Mouse (Mus musculus) macrophage (primary cell): Measurements from ENCODE around the gene Ccdc60. TPM values are rescaled to one million over a fixed set of nuclear protein-coding genes. Genes with fewer than 3 reads are reported as not detected.

ENCODE experiments used
- H3K27ac ChIP-seq: fragments of 350-480 bp; formaldehyde crosslinking; 2 replicates; pipeline ENCODE4 v1.9.0; 2021
- H3K36me3 ChIP-seq: fragments of 350-480 bp; formaldehyde crosslinking; 2 replicates; pipeline ENCODE4 v1.9.0; 2021; ENCODE audit errors: inconsistent target
- H3K4me3 ChIP-seq: fragments of 350-480 bp; formaldehyde crosslinking; 2 replicates; pipeline ENCODE4 v1.9.0; 2021; ENCODE audit errors: inconsistent target
- H3K79me2 ChIP-seq: fragments of 350-480 bp; formaldehyde crosslinking; 2 replicates; pipeline ENCODE4 v1.9.0; 2021; ENCODE audit errors: inconsistent target
- WGBS: methylation state at CpG from one replicate; pipeline ENCODE4 v1.1.7; 2026; ENCODE audit warnings: inconsistent platforms; ENCODE audit not compliant: missing documents; 5-methylcytosine and 5-hydroxymethylcytosine counted together
- polyA plus RNA-seq: library from polyadenylated mRNA; stranded (reverse); fragments of 250-400 nt; gene quantifications from 3 replicates; pipeline ENCODE4 v1.2.4, GENCODE M21; 2018; ENCODE audit warnings: inconsistent platforms

Gene Ccdc60
- polyA plus RNA-seq, 1 experiment from 2014 or later, result not detected

GRCm38 (mm10) chr5:116252186-116252585, 36.6 kb downstream of the Ccdc60 start:
- no peaks in the 10 kb centered on the region for H3K36me3 ChIP-seq
- H3K27ac ChIP-seq, result no peak overlapping the region
- H3K79me2 ChIP-seq, result no peaks in the 10 kb centered on the region
- WGBS, result 89% methylated on average over 6 of the region's 6 CpGs
- H3K4me3 ChIP-seq, result no peak overlapping the region

DNA sequence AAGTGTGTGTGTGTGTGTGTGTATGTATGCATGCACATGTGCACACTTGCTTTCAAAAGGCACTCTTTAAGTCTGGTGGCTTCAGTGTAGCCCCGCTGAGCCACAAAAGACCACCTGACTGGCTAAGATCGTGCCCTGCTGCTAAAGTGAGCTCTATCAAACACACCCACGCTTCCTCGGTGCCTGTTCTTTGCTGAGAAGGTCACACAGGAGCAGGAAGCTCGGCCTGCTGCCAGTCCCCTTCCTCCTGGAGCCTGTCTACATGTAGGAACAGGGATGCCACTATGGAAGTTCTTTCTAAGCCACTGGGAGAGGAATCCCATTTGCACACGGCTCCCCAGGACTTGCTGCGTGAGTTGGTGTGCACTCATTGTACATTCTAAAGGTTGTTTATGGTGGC, 42.1 kb downstream of the Ccdc60 start:
- H3K36me3 ChIP-seq, result no peaks in the 10 kb centered on the region
- no peaks in the 10 kb centered on the region for H3K79me2 ChIP-seq
- no peak overlapping the region for H3K27ac ChIP-seq
- H3K4me3 ChIP-seq, result no peak overlapping the region
- 89% methylated on average over 7 of the region's 7 CpGs for WGBS

DNA sequence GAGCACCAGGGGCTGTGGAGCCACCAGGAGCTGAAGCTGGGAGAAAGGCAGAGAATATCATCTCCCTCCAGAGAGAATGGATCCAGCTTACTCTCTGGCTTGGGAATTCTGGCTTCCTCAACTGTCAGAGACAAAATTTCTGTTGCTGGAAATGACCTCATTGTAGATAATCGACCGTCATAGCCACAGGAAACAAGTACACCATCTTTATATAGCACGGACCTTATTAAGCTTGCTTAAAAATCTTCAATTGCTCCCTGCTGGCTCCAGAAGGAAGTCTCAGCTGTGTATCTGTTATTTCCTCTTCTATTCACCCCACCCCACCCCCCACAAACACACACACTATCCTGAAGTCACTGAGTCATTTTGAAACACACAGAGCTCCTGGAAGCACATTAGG, 44.3 kb downstream of the Ccdc60 start:
- no peak overlapping the region for H3K27ac ChIP-seq
- H3K79me2 ChIP-seq, result no peaks in the 10 kb centered on the region
- H3K4me3 ChIP-seq, result no peak overlapping the region
- WGBS, result 51% methylated on average over 3 of the region's 3 CpGs
- H3K36me3 ChIP-seq, result no peaks in the 10 kb centered on the region

DNA sequence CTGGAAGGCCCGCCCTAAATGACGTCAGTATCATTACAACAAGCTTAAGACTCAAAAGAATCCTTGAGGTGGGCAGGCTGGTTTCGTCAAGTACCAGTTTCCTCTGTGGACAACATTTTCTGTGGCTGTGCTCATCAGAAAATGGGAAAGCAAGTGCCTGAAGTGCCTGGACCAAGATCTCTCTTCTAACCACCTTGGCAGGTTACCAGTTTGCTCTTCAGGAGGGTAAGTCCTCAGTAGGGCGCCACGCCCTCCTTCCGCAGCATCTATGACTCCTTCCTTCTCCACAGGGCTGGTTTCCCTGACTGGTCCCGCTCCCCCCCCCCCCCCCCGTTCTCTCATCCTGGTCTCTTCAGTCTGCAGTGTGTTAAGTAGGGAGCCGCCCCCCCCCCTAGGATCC, 45.2 kb downstream of the Ccdc60 start:
- 93% methylated on average over 6 of the region's 9 CpGs for WGBS
- H3K36me3 ChIP-seq, result no peaks in the 10 kb centered on the region

GRCm38 (mm10) chr5:116231841-116232643, 56.7 kb downstream of the Ccdc60 start:
- Histone ChIP-seq H3K4me3 (no peak overlapping the region), H3K27ac (no peak overlapping the region), H3K36me3 (no peaks in the 10 kb centered on the region), H3K79me2 (no peaks in the 10 kb centered on the region)
- 37% methylated on average over 19 of the region's 19 CpGs for WGBS

More for the DNA sequence above, 45.2 kb downstream of the Ccdc60 start:
- Histone ChIP-seq H3K27ac (no peak overlapping the region), H3K79me2 (no peaks in the 10 kb centered on the region), H3K4me3 (no peak overlapping the region)

DNA sequence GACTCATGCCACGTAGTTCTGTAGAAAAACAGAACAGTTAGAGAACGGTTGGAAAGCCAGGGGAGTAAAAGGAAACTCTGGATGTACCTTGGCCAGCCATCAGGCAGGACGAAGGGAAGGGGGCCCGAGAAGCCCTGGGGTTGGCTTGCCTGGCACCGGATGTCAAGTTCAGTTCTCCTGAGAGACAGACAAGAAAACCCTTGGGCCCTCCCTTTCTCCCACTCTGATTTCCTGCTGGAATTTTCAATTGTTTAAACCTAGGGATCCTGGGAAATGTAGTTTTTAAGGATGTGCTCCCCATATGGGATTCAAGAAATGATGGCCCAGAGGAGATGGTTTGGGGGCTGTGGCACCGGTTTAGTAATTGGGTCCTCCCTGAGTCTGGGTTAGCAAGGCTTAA, 60.4 kb downstream of the Ccdc60 start:
- Histone ChIP-seq H3K27ac (no peak overlapping the region), H3K79me2 (no peaks in the 10 kb centered on the region), H3K36me3 (no peaks in the 10 kb centered on the region), H3K4me3 (no peak overlapping the region)
- 94% methylated on average over 6 of the region's 6 CpGs for WGBS

DNA sequence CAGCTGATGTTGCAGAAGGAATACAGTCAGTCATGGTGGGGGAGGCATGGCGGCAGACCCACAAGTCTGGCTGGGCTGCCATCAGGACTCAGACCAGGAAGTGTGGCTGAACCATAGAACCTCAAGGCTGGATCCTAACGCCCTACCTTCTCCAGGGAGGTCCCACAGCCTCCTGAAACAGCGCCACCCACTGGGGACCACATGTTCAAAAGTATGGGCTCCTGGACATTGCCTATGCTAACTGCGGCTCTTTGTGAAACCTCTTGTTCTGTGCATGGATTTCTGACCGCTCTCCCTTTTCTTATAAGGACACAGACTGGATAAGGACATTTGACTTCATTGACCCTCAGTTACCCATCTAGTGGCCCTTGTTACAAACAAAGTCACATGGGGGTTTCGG, 64.8 kb downstream of the Ccdc60 start:
- Histone ChIP-seq H3K79me2 (no peaks in the 10 kb centered on the region), H3K4me3 (no peak overlapping the region), H3K27ac (no peak overlapping the region), H3K36me3 (no peaks in the 10 kb centered on the region)
- WGBS, result 88% methylated on average over 6 of the region's 6 CpGs

- Histone ChIP-seq H3K27ac (no peak overlapping the region), H3K36me3 (no peaks in the 10 kb centered on the region), H3K4me3 (no peak overlapping the region), H3K79me2 (no peaks in the 10 kb centered on the region)
- 96% methylated on average over 3 of the region's 3 CpGs for WGBS
These were observed 66.9 kb downstream of the Ccdc60 start for GRCm38 (mm10) chr5:116221916-116222315.

- 90% methylated on average over 5 of the region's 7 CpGs for WGBS
- Histone ChIP-seq H3K27ac (no peak overlapping the region), H3K36me3 (no peaks in the 10 kb centered on the region), H3K4me3 (no peak overlapping the region), H3K79me2 (no peaks in the 10 kb centered on the region)
These were observed 69.5 kb downstream of the Ccdc60 start for GRCm38 (mm10) chr5:116219288-116219687.

GRCm38 (mm10) chr5:116212706-116213105, 76.1 kb downstream of the Ccdc60 start:
- H3K36me3 ChIP-seq, result no peaks in the 10 kb centered on the region
- H3K27ac ChIP-seq, result no peak overlapping the region
- WGBS, result 85% methylated on average over 5 of the region's 5 CpGs
- H3K4me3 ChIP-seq, result no peak overlapping the region
- H3K79me2 ChIP-seq, result no peaks in the 10 kb centered on the region

DNA sequence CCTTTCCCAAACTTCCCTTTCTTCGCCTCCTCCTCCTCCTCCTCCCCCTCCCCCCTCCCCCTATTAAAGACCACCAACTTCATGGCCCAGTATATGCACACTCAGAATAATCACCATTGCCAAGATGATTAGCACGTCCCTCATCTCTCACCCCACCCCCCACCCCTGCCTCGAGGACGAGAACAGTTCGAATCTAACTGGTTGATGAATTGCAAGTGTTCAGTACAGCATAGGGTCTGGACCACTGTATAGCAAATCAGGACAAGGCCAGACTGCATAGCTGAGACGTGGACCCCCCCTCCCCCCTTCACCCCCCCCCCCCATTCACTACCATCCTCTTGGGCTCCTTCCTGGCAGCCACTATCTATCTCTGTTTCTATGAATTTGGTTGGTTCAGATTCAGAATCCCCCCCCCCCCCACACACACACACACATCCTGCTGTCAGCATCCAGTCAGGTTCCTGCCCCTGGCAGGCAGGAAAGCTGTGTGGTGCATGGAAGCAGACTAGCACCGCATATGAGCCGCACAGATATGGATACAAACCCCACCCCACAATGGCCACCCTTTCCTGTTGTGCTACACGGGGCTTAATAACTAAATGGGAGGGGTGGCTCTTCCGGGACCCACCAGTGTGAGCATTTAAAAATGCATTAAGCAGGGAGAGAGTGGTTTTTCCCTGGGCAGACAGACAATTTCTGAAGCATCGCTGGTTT, 79.2 kb downstream of the Ccdc60 start:
- Histone ChIP-seq H3K79me2 (no peaks in the 10 kb centered on the region), H3K4me3 (no peak overlapping the region), H3K36me3 (no peaks in the 10 kb centered on the region), H3K27ac (no peak overlapping the region)
- WGBS, result 27% methylated on average over 7 of the region's 11 CpGs

DNA sequence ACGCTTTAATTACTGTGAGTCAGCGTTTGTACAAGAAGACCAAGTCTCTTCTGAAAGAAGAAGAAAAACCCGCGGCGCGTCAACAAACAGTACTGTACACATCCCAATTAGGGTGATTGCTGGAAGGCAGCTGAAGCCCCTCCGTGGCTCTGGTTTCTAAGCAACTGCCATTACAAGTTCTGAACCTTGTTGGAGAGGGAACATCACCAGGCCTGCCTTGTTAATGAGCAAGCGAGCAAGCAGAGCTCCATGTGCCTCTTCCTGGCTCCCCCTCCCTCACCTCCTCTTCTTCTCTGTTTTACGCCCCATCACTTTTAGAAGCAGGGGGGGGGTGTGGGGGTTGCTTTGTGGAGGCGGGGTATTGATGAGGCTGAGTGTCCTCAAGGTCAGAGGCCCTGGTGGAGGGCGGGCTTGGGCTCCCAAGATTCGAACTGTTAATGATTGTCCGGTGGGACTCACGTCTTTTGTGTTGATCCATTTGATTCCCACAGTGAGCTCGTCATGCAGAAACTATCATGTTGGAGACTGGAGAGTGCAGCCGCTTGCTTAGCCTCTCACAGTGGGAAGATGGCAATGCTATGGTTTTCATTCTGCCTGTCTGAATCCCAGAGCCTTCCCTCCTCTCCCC, 79.9 kb downstream of the Ccdc60 start:
- H3K79me2 ChIP-seq, result no peaks in the 10 kb centered on the region
- H3K36me3 ChIP-seq, result no peaks in the 10 kb centered on the region
- WGBS, result 68% methylated on average over 16 of the region's 16 CpGs
- no peak overlapping the region for H3K4me3 ChIP-seq
- no peak overlapping the region for H3K27ac ChIP-seq

- H3K79me2 ChIP-seq, result no peaks in the 10 kb centered on the region
- no peaks in the 10 kb centered on the region for H3K36me3 ChIP-seq
- no peak overlapping the region for H3K27ac ChIP-seq
- no peak overlapping the region for H3K4me3 ChIP-seq
- WGBS, result 88% methylated on average over 5 of the region's 5 CpGs
These were observed 86.1 kb downstream of the Ccdc60 start for GRCm38 (mm10) chr5:116202692-116203091.

GRCm38 (mm10) chr5:116194499-116194898, 94.3 kb downstream of the Ccdc60 start:
- Histone ChIP-seq H3K4me3 (no peak overlapping the region), H3K79me2 (no peaks in the 10 kb centered on the region), H3K27ac (no peak overlapping the region), H3K36me3 (no peaks in the 10 kb centered on the region)
- 82% methylated on average over 11 of the region's 11 CpGs for WGBS

DNA sequence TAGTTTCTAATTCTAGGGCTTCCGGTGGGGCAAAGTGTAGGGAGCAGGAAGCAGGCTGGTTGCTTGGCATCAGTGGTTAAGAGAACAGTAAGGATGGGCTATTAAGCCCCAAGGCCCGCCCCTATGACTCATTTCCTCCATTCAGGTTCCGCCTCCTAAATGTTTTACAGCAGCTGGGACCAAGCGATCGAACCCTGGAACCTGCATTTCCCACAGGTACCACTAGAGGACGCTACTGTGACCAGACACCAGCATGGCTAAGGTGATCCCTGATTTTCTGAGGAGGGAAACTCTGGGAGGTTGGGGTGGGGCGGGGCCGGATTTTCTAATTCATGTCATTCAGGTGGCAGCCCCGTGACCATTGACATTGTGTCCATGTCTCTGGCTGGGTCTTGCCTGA, 96.1 kb downstream of the Ccdc60 start:
- WGBS, result 84% methylated on average over 9 of the region's 9 CpGs
- no peaks in the 10 kb centered on the region for H3K79me2 ChIP-seq
- no peak overlapping the region for H3K27ac ChIP-seq
- no peak overlapping the region for H3K4me3 ChIP-seq
- H3K36me3 ChIP-seq, result no peaks in the 10 kb centered on the region
